Mouse (Mus musculus) G1E (cell line): ENCODE data around the gene Rpusd1. TPM values are rescaled to one million over a fixed set of nuclear protein-coding genes. Genes with fewer than 3 reads are reported as not detected.

Experiments used
- ATAC-seq: 2 replicates; pipeline ENCODE4 v1.8.0; 2016; ENCODE audit warnings: mild to moderate bottlenecking; ENCODE audit not compliant: insufficient number of reproducible peaks, poor library complexity, low FRiP score, severe bottlenecking; ENCODE audit errors: extremely low read depth
- DNase-seq: peaks from one replicate; pipeline ENCODE4 v3.0.0; 2012; ENCODE audit warnings: low spot score
- H3K27me3 ChIP-seq: 2 replicates; pipeline ENCODE4 v1.6.1; 2012; ENCODE audit warnings: mild to moderate bottlenecking, low read length, inconsistent platforms; ENCODE audit not compliant: insufficient read depth
- H3K36me3 ChIP-seq: replicated peaks from 2 replicates; pipeline ENCODE3; 2012; ENCODE audit warnings: mild to moderate bottlenecking, inconsistent platforms
- H3K4me1 ChIP-seq: 2 replicates; pipeline ENCODE4 v1.6.1; 2012; ENCODE audit warnings: low read depth, low read length, inconsistent platforms, mixed read lengths; ENCODE audit not compliant: insufficient read depth
- H3K4me3 ChIP-seq: 2 replicates; pipeline ENCODE4 v1.5.1; 2012; ENCODE audit warnings: low read depth, mild to moderate bottlenecking, inconsistent platforms, low read length, moderate library complexity, mixed read lengths
- H3K9me3 ChIP-seq: replicated peaks from 2 replicates; pipeline ENCODE4 v1.6.1; 2012; ENCODE audit warnings: inconsistent platforms
- CTCF ChIP-seq: IDR thresholded peaks from 2 replicates; pipeline ENCODE4 v1.5.1; 2012; ENCODE audit warnings: low read depth, low read length, inconsistent platforms, mixed read lengths
- GATA1 ChIP-seq: IDR thresholded peaks from 2 replicates; pipeline ENCODE4 v1.6.1; 2012; ENCODE audit warnings: borderline replicate concordance, low read length, inconsistent platforms, mixed read lengths
- GATA2 ChIP-seq: IDR thresholded peaks from 2 replicates; pipeline ENCODE4 v1.6.1; 2012; ENCODE audit warnings: low read depth, low read length, inconsistent platforms, borderline replicate concordance
- POLR2AphosphoS5 ChIP-seq: IDR thresholded peaks from 2 replicates; pipeline ENCODE4 v1.6.1; 2012; ENCODE audit warnings: low read depth, low read length, inconsistent platforms; ENCODE audit not compliant: insufficient replicate concordance
- TAL1 ChIP-seq: conservative IDR thresholded peaks from 2 replicates; pipeline ENCODE4 v1.6.1; 2012; ENCODE audit warnings: low read depth, low read length, inconsistent platforms, mixed read lengths
- polyA plus RNA-seq: library from polyadenylated mRNA; stranded (reverse); fragments of >175 nt; gene quantifications from 2 replicates; pipeline ENCODE4 v1.2.3, GENCODE M21; 2012
- total RNA-seq, 2 experiments: library from RNA; stranded (forward) in 1 of 2; stranded (reverse) in 1 of 2; fragments of 200-1000 nt in 1 of 2; fragments of >200 nt in 1 of 2; fragmentation: Nextera tagmentation in 1 of 2; gene quantifications; 2 replicates each; pipeline ENCODE4 v1.2.3; 2014 to 2017

Gene Rpusd1
- total RNA-seq (2014; fragmentation: Nextera tagmentation) (7.5 and 7.8 TPM in 2 replicates), total RNA-seq (2017) (3.6 and 4.2 TPM in 2 replicates), polyA plus RNA-seq (28.2 and 30.1 TPM in 2 replicates)

DNA sequence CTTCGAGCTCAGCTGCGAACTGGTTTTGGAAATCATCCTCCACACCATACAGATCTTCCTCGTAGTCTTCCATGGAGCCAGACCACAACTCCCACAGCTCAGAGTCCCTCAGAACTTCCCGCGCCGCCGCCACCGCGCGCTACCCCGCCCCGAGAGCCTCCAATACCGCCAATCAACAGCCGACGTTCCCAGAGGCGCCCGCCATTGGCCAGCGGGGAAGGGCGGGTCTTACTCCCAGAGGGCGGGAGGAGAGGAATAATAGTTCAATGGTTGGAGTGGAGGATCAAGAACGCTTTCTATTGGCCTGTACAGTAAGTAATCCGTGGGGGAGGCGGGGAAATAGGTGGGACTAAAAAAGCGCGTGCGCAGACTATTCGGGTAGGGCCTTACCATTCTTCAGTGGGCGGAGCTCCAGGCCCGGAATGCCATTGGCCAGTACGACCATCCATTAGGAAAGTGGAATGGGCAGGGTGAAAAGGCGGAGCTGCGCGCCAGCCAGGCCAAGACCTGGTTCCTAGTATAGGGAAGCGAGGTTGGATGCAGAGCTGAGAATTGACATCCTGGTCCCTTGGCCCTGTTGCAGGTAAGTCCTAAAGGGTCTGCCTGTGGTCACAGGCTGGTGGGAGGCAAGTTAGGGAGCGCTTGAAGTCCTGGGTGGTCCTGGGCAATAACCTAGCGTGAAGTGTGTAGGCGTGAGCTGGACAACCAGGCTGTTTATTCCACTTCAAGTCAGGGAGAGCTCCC, at the start of gene Rpusd1, which contains the start of gene Chtf18:
Gene Rpusd1, plus strand, starts transcription at position 406 of the 744 bp plus-strand sequence.
Gene Chtf18, minus strand, starts transcription at position 155 of the 744 bp plus-strand sequence.
- ATAC-seq (peak; percentile 94), DNase-seq (peak; percentile 100)
- Histone ChIP-seq H3K4me1 (peaks cover 50% of the 10 kb centered on the region), H3K27me3 (no peaks in the 10 kb centered on the region; the same call in 1 of the 2 replicates), H3K36me3 (peaks cover 76% of the 10 kb centered on the region), H3K4me3 (peak within 1 kb of the TSS; percentile 91), H3K9me3 (no peaks in the 10 kb centered on the region)
- TF ChIP-seq CTCF (no peak), GATA2 (no peak), TAL1 (no peak)

DNA sequence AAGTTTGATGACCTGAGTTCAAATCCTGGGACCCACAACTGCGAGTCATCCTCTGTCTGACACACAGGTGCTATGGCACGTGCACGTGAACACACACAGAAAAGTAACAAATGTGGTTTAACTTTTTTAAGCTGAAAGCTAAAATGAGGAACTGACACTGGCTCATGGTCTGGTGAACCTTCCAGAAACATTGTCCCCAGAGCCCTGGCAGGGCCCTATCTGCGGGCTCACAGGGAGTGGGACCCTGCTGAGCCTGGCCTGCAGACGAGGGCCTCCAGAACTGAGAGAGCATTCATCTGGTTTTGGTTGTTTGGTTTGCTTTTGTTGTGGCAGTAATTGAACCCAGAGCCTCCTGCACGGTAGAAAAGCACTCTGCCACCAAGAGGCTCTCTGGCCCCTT, 49.5 kb upstream of the Rpusd1 start:
- Histone ChIP-seq H3K9me3 (no peaks in the 10 kb centered on the region), H3K36me3 (no peaks in the 10 kb centered on the region), H3K4me1 (no peaks in the 10 kb centered on the region), H3K4me3 (no peak overlapping the region), H3K27me3 (peaks cover 13% of the 10 kb centered on the region)
- no peak for ATAC-seq
- no peak for DNase-seq
- no peak for TF ChIP-seq GATA1
- no peak for TF ChIP-seq CTCF
- no peak for TF ChIP-seq POLR2AphosphoS5
- TF ChIP-seq GATA2 = no peak
- no peak for TF ChIP-seq TAL1

DNA sequence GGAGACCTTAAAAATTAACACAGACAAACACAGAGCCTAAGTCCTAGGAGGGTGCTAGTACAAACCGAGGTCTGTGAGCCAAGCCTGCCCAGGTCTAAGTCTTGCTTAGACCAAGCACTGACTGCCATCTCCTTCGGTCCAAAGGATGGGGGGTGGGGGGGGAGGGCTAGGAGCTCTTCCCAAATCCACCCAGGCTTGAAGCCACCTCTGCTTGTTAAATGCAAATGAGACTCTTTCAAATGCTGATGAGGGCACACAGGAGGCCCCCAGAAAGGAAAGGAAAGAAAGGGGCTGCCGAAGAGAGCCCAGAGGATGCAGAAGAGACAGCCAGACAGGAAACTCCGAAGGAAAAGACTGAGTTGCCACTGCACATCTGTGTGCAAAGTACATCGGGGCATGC, 47.7 kb upstream of the Rpusd1 start:
- ATAC-seq (no peak), DNase-seq (no peak)
- no peak for TF ChIP-seq TAL1
- no peak for TF ChIP-seq CTCF
- no peak for TF ChIP-seq GATA2
- no peak for TF ChIP-seq GATA1
- TF ChIP-seq POLR2AphosphoS5 = no peak
- no peaks in the 10 kb centered on the region for H3K36me3 ChIP-seq
- peaks cover 9% of the 10 kb centered on the region for H3K27me3 ChIP-seq
- no peaks in the 10 kb centered on the region for H3K9me3 ChIP-seq
- H3K4me3 ChIP-seq = no peak overlapping the region
- no peaks in the 10 kb centered on the region for H3K4me1 ChIP-seq

DNA sequence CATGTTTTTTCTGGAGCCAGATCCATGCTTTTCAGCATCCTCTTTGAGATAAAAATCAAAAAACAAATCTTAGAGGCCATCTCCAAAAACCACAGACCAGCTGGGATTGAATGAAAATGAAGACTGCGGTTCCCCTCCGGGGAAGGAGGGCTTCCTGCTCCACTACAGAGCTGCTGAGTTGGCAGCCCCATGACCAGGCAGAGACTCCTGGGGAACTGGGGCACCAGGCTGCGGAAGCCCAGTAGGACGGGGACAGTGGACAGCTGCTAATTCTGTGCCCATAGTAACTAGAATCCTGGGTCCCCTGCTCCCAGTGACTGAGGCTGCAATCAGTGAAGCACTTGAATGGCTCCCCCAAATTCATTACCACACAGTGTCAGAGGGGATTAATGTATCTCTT, 45.8 kb upstream of the Rpusd1 start:
- DNase-seq (no peak), ATAC-seq (no peak)
- no peaks in the 10 kb centered on the region for H3K4me1 ChIP-seq
- no peaks in the 10 kb centered on the region for H3K9me3 ChIP-seq
- H3K27me3 ChIP-seq = peaks cover 9% of the 10 kb centered on the region
- TF ChIP-seq GATA1 (no peak), GATA2 (no peak), POLR2AphosphoS5 (no peak), TAL1 (no peak), CTCF (no peak)
- no peaks in the 10 kb centered on the region for H3K36me3 ChIP-seq
- H3K4me3 ChIP-seq = no peak overlapping the region

DNA sequence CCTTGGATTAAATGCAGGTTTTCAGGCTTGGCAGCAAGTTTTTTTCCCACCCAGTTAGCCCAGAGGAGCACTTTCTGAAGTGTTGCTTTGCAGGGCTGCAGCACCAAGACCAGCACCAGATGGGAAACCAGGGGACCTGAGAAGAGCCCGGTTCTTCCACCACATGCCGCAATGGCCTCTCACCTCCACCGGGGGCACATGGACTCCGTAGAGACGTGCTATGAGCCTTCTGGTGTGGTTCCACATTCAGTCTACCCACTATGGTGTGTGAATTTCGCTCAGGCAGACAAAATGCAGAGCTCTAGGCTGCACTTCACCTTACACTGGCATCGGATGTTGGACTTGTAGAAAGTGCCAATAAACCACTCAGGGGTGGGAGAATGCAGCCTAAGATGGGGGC, 41.1 kb upstream of the Rpusd1 start:
- Histone ChIP-seq H3K9me3 (no peaks in the 10 kb centered on the region), H3K4me1 (no peaks in the 10 kb centered on the region), H3K36me3 (no peaks in the 10 kb centered on the region), H3K4me3 (no peak overlapping the region), H3K27me3 (peaks cover 10% of the 10 kb centered on the region; the same call in 1 of the 2 replicates)
- ATAC-seq (no peak), DNase-seq (peak; percentile 20)
- TF ChIP-seq GATA2 = no peak
- no peak for TF ChIP-seq POLR2AphosphoS5
- TF ChIP-seq TAL1 = no peak
- TF ChIP-seq GATA1 = no peak
- no peak; the same call in 1 of the 2 replicates for TF ChIP-seq CTCF

DNA sequence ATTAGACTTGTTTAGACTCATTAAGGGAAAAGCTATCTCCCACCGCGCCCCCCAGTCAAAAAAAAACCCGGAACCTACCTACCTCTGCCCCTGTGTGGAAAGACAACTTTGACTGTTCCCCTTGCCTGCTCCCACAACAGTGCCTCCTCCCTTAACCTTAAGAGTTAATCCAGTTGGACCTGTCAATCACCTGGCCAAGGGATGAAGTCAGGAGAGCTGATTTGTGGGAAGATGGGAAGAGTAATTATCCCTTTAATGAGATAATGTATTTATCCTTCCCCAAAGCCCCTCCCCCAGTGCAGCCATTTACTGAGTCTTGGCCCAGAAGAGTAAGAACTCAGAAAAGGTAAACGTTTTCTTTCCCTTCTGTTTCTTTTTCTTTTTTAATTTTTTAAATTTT, 38.5 kb upstream of the Rpusd1 start:
- Histone ChIP-seq H3K27me3 (peaks cover 10% of the 10 kb centered on the region; the same call in 1 of the 2 replicates), H3K4me1 (no peaks in the 10 kb centered on the region), H3K36me3 (no peaks in the 10 kb centered on the region), H3K4me3 (no peak overlapping the region), H3K9me3 (no peaks in the 10 kb centered on the region)
- DNase-seq = no peak
- ATAC-seq = no peak
- TF ChIP-seq CTCF (no peak), TAL1 (no peak), POLR2AphosphoS5 (no peak), GATA1 (no peak), GATA2 (no peak)
